Mouse (Mus musculus): Measurements from ENCODE around the gene Olfr1378.

Gene Olfr1378

DNA sequence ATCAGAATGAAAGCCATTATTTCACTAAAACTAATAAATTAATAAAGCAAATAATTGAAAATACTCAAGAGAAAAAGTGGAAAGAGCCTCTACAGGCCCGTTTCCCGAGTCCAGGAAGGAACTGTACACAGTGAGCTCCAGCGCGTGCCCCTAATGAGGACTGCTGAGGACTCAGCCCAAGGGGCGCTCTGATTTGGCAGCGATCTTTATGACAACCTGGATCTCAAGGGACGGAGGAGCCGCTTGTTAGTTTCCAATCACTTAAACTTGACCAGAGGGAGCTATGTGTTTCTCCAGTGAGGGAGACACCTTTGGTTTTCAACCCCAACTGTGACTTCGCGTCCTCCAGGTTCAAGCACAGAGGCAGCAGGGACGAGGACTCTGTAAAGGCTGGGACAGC is at the start of gene Olfr1378:
Gene Olfr1378, plus strand, starts transcription at position 301 of the 400 bp plus-strand sequence.
- no peak for DNase-seq (ENCODE audit: low read depth, low spot score)

GRCm38 (mm10) chr11:50930469-50931014 is 35.8 kb upstream of the Olfr1378 start:
- DNase-seq (ENCODE audit: low read depth, low spot score) = no peak

GRCm38 (mm10) chr11:50931021-50931420 is 35.3 kb upstream of the Olfr1378 start:
- no peak for DNase-seq (ENCODE audit: low read depth, low spot score)

DNA sequence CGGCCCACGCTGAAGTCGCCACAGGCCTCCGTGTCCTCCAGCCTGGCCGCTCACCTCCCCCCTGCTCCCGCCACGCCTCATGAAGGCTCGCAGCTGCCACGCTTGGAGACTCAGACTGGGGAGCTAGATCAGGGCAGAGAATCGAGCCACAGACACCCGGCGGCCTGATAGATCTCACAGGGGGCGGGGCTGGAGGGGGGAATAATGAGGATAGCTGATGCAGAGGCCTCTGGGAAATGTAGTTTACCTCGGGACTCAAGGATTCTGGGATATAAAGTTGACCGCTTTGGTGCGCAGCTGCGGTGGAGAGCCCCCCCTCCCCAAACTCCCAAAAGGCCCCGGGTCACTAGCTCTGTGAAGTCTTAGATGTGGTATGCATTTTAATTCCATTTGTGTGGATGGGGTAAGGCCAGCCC is 34.9 kb upstream of the Olfr1378 start, which contains the start of gene Zfp354b:
Gene Zfp354b, minus strand, starts transcription at position 183 of the 416 bp plus-strand sequence.
- DNase-seq (ENCODE audit: low read depth, low spot score) = no peak

GRCm38 (mm10) chr11:50932040-50932439 is 34.3 kb upstream of the Olfr1378 start:
- DNase-seq (ENCODE audit: low read depth, low spot score) = no peak

DNA sequence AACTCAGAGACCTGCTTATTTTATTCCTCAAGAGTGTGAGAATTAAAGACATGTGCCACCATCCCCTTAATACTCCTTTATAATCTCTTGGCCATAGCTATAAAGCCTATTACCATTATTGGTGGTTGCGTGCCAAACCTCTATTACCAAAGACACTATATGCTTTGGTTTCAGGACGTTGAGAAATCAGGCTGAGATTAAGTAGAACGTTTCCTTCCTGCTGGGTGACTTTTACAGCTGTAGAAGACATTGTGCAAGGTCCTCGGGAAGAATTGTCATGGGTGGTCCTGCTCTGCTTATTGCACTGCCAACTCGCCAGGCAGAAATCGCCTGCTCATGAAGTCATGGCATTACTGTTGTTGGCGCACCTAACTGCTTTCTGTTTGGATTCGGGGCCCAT is 27.9 kb upstream of the Olfr1378 start:
- DNase-seq (ENCODE audit: low read depth, low spot score) = no peak

DNA sequence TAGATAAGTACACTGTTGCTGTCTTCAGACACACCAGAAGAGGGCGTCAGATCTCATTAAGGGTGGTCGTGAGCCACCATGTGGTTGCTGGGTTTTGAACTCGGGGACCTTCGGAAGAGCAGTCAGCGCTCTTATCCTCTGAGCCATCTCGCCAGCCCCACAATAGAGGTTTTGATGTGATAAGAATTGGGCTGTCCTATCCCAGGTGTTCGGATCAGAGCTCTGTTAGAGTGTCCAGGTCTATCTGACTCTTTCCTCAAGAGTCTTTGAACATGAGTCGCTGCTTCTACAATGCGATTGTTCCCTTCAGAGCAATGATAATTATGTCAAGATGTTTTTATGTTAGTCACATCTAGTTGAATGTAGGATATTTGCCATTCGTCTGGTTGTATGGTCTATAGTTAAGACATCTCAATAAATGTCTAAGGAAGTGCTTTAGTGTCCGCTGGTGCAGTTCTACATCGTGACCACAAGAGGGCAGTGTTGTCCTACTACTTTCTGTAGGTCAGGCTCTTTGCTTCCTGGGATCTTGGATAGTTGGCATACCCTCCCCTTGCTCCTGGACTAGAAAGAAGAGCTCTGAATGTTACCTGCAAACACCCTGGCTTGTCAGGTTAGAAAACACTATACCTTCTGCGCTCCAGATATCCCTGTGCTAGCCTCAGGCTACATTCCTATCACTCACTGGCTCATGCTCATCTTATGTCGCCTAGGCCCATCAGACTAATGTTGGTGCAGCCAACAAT is 26.5 kb upstream of the Olfr1378 start:
- DNase-seq (ENCODE audit: low read depth, low spot score) = peak; percentile 45

DNA sequence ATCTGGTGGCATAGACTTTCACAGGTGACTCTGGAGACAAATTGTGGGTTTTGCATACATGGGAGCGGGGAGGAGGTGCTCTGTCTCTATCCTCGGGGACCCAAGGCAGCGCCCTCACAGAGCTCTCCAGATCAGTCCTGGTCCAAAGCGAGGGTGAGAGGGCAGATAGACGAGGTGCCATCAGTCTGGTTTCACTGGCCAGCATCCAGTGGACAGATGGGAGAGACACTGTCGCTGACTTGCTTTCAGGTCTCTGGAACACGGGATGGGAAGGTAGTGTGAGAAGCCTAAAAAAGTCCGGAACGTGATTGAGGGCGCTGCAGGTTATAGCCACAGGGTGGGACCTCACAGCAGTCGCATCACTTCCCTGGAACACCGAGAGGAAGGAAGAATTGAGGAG is 23.9 kb upstream of the Olfr1378 start:
- DNase-seq (ENCODE audit: low read depth, low spot score) = no peak

DNA sequence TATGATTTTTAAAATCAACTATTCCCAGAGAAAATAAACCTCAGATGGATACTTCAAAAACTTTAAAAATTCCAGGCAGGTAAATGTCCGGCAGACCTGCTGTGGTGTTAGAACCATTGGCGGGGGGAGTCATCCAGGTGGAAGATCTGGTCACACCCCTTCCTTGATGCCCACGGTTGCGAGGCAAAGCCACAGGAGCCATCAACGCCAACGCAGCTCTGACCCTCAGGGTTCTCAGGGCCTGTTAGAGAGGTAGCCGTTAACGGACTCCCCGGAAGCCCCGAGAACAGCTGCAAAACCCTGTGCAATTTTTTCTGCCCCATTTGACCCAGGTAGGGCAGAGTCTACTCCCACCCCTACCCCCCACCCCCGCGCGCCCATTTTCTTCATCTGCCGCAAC is 22.8 kb upstream of the Olfr1378 start, which contains the start of gene 4933414I15Rik:
Gene 4933414I15Rik, minus strand, starts transcription at position 260 of the 400 bp plus-strand sequence.
- DNase-seq (ENCODE audit: low read depth, low spot score) = no peak

- DNase-seq (ENCODE audit: low read depth, low spot score) = no peak
These were observed 14.0 kb upstream of the Olfr1378 start for GRCm38 (mm10) chr11:50952290-50952689.

DNA sequence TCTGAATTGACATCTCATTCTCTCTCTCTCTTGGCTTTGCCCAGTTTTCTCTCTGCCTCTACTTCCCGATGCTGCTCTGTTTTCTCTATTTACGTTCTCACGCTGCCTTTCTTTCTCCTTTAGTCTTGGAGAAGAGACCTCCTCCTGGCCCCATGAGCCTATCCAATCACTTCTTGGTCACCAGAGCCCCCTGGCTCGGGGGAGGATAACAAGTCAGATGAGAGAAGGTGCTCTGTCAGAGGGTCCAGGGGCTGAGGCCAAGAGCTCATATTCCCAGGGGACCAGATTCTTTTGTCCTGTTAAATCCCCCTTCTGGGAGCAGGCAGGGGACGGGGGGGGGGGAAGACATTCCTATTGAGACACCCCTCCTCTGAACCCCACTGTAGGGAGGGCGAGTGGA is 12.7 kb upstream of the Olfr1378 start, which contains the start of gene Prop1:
Gene Prop1, minus strand, starts transcription at position 101 of the 400 bp plus-strand sequence.
- DNase-seq (ENCODE audit: low read depth, low spot score) = no peak

- no peak for DNase-seq (ENCODE audit: low read depth, low spot score)
These were observed 1.4 kb upstream of the Olfr1378 start for GRCm38 (mm10) chr11:50964886-50965285.

DNA sequence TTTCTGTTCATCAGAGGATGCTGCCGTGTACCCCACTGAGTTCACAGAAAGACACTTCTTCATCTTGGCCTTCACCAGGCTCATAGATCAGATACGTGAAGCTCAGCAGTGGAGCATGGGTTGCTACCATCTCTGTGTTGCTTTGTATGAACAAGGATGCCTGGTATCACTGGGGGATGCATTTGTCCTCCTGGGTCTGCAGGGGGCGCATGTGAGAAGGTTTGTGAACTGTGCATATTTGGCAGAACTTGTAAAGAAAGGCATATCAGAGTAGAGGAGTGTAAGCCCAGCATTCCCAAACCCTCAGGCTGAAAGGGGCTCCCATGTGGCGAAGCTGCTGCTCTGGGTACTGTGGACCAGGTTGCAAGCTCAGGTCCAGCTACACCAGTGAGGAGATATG is 10.9 kb downstream of the Olfr1378 start:
- DNase-seq (ENCODE audit: low read depth, low spot score) = peak; percentile 10

DNA sequence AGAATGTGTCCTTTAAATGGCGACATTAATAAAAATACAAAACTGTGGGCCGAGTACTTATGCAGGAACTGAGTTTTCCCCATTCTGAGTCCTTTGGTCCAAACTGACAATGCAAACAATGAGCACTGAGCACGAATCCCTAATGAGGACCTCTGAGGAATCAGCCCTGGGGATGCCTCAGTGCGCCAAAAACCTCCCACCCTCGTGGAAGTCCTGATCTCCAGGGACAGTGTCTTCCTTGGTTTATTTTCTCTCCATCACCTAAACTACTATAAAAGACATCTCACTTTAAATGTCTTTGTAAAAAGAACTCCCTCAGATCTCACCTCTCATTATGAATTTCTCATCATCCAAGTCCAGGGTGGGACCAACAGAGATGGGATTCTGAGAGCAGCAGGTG is 15.3 kb downstream of the Olfr1378 start, which contains the start of gene Olfr1377:
Gene Olfr1377, plus strand, starts transcription at position 301 of the 400 bp plus-strand sequence.
- DNase-seq (ENCODE audit: low read depth, low spot score) = no peak

GRCm38 (mm10) chr11:51003296-51003695 is 37.0 kb downstream of the Olfr1378 start, which contains the start of gene Olfr51:
Gene Olfr51 (plus strand): TSS chr11:51003596.
- DNase-seq (ENCODE audit: low read depth, low spot score) = no peak

DNA sequence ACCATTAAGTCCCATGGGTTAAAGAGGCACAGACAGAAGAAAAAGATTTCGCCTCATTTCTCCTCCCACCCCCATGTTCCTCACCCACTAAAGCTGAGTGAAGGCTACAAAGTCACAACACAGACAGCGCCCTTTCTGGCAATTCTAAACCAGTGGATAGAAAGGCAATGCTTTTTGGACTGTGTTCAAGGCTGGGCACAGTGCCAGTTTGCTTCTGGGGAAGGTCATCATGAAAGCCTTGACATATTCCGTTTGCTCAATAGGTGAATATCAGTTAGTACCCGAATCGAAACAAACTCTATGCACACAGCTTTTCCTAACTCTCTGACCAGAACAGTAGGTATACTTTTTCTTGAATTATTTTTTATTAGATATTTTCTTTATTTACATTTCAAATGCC is 45.5 kb downstream of the Olfr1378 start:
- no peak for DNase-seq (ENCODE audit: low read depth, low spot score)

- DNase-seq (ENCODE audit: low read depth, low spot score) = no peak
These were observed 47.6 kb downstream of the Olfr1378 start, which contains the start of gene Olfr54 for GRCm38 (mm10) chr11:51013936-51014335. Gene Olfr54 (plus strand): TSS chr11:51014236.

DNA sequence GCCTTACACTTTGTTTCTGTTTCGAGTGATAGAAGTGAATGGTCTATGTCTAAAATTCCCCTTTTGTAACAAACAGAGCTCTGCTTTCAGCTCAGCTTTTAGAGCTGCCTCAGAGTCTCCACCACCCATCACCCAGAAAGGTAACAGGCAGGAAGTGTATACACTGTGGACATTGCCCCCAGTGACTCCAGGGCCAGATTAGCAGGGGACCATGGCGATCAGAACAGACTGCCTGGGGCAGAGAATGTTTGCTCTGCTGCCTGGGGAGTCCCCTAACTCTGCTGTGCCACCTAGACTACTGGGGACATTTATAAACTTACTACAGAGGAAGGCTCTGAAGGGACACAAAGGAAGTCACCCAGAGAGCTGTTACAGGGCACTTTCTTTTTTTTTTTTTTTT is 50.0 kb downstream of the Olfr1378 start:
- peak; percentile 10 for DNase-seq (ENCODE audit: low read depth, low spot score)
